Mouse (Mus musculus) heart, embryonic 15.5 days (tissue): ENCODE measurements around the gene Gm17581. TPM values are rescaled to one million over a fixed set of nuclear protein-coding genes. Genes with fewer than 3 reads are reported as not detected.
"Not testable (repeated sequence)": the region's sequence is repeated elsewhere in the genome, so short reads cannot be mapped to it uniquely, and the experiment has no call there.

Experiments
- ATAC-seq: fragments of 200-750 bp; cut with Nextera tagmentation; replicated peaks from 2 replicates; pipeline ENCODE4 v1.8.0; 2017; ENCODE audit warnings: low read depth, moderate TSS enrichment; ENCODE audit not compliant: insufficient number of reproducible peaks, insufficient read depth, low FRiP score
- H3K27ac ChIP-seq: fragments of 300-500 bp; sonication (generic); 2 replicates; pipeline ENCODE4 v1.5.1; 2015; ENCODE audit warnings: mild to moderate bottlenecking, inconsistent platforms
- H3K27me3 ChIP-seq: fragments of 300-500 bp; sonication (generic); 2 replicates; pipeline ENCODE4 v1.6.1; 2015; ENCODE audit warnings: inconsistent platforms
- H3K36me3 ChIP-seq: fragments of 300-500 bp; sonication (generic); 2 replicates; pipeline ENCODE4 v1.6.1; 2015; ENCODE audit warnings: mild to moderate bottlenecking, inconsistent platforms
- H3K4me1 ChIP-seq: fragments of 300-500 bp; sonication (generic); replicated peaks from 2 replicates; pipeline ENCODE4 v1.6.1; 2015; ENCODE audit warnings: inconsistent platforms
- H3K4me2 ChIP-seq: fragments of 300-500 bp; sonication (generic); 2 replicates; pipeline ENCODE4 v1.6.1; 2015; ENCODE audit warnings: inconsistent platforms, mild to moderate bottlenecking, moderate library complexity
- H3K4me3 ChIP-seq: fragments of 300-500 bp; sonication (generic); 2 replicates; pipeline ENCODE4 v1.5.1; 2015; ENCODE audit warnings: mild to moderate bottlenecking, inconsistent platforms
- H3K9ac ChIP-seq: fragments of 300-500 bp; sonication (generic); 2 replicates; pipeline ENCODE4 v1.6.1; 2015; ENCODE audit warnings: mild to moderate bottlenecking, inconsistent platforms
- H3K9me3 ChIP-seq: fragments of 300-500 bp; sonication (generic); replicated peaks from 2 replicates; pipeline ENCODE4 v1.6.1; 2016; ENCODE audit warnings: inconsistent platforms
- WGBS: fragments of 180-500 bp; shearing (Covaris S2); methylation state at CpG from one replicate; pipeline ENCODE4 v1.1.7; 2015; ENCODE audit warnings: mixed read lengths; 5-methylcytosine and 5-hydroxymethylcytosine counted together
- polyA plus RNA-seq: library from polyadenylated mRNA; unstranded; fragments of >200 nt; fragmentation: Nextera tagmentation; extraction: Ambion mirVana; gene quantifications from 2 replicates; pipeline ENCODE4 v1.2.1, GENCODE M21; 2015

Gm17581 gene
- polyA plus RNA-seq, 1 experiment from 2014 or later = not detected

DNA sequence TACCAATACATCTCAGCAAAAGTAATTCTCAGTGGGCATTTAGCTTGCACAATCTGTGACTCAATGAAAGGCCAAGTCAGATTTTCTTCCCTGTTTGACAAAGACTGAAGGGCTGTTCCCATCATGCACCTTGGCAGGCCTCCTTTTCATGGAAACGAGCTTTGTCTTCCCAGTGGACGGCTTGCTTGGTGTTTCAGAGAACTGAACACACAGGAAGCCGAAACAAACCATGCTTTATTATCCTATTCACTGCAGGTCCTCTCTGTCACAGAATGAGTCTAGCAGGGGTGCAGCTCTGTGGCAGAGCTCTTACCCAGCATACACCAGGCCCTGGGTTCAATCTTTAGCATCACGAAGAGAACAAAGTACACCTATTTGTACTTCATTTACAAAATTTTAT is 32.0 kb downstream of the Gm17581 start:
- no peak overlapping the region for H3K4me2 ChIP-seq
- H3K4me3 ChIP-seq = no peak overlapping the region
- no peaks in the 10 kb centered on the region for H3K27me3 ChIP-seq
- no peak overlapping the region for H3K9ac ChIP-seq
- H3K9me3 ChIP-seq = no peaks in the 10 kb centered on the region
- H3K36me3 ChIP-seq = peaks cover 5% of the 10 kb centered on the region; the same call in 1 of the 2 replicates
- H3K4me1 ChIP-seq = peaks cover 6% of the 10 kb centered on the region; the same call in 1 of the 2 replicates
- no peak for ATAC-seq
- WGBS = 70% methylated on average over 4 of the region's 4 CpGs
- no peak overlapping the region for H3K27ac ChIP-seq

DNA sequence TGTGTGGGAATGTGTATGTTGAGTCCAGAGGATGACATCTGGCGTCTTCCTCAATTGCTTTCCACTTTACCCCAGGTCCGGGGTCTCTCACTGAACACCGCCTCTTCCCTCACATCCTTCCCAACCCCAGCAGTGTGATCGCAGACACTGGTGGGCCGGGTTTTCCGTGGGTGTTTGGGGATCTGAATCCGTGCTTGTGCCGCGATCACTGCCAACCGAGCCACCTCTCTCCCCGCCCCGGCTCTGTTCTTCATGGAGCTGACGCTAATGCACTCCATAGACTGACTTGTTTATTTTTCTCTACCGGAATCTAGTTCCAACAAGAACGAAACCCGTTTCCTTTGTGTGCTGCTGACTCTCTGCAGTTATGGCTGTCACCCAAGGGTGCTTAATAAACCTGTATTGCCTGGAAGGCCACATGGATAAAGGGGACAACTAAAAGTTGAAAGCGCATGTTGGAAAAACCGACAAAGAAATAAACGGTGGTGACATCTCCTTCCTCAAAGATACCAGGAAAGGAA is 34.2 kb downstream of the Gm17581 start:
- H3K36me3 ChIP-seq = peaks cover 5% of the 10 kb centered on the region; the same call in 1 of the 2 replicates
- no peak for ATAC-seq
- no peak overlapping the region for H3K4me3 ChIP-seq
- no peaks in the 10 kb centered on the region for H3K9me3 ChIP-seq
- no peaks in the 10 kb centered on the region for H3K4me1 ChIP-seq
- H3K27ac ChIP-seq = no peak overlapping the region
- WGBS = 78% methylated on average over 19 of the region's 19 CpGs
- no peak overlapping the region for H3K4me2 ChIP-seq
- no peak overlapping the region for H3K9ac ChIP-seq
- no peaks in the 10 kb centered on the region for H3K27me3 ChIP-seq

DNA sequence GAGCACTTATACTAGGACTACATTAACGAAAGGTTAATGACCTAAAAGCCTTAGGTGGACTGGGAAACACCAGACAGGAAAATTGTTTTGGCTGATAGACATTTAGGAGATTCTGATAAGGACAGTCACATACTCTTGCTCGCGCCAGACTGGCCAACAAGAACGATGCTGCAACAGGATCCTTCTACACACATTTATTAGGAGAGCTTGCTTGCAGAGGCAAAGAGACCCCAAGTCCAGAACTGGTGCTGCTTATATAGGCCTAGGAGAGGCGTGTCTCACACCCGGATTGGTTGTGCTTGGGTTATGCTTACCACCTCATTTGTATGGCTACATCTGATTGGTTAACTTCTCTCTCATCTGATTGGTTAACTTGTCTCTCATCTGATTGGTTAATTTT is 37.2 kb downstream of the Gm17581 start:
- H3K4me2 ChIP-seq, H3K27ac ChIP-seq, ATAC-seq, H3K27me3 ChIP-seq, H3K9me3 ChIP-seq, H3K4me1 ChIP-seq, H3K9ac ChIP-seq, H3K4me3 ChIP-seq, H3K36me3 ChIP-seq: not testable (repeated sequence)
- 86% methylated on average over 6 of the region's 6 CpGs for WGBS

DNA sequence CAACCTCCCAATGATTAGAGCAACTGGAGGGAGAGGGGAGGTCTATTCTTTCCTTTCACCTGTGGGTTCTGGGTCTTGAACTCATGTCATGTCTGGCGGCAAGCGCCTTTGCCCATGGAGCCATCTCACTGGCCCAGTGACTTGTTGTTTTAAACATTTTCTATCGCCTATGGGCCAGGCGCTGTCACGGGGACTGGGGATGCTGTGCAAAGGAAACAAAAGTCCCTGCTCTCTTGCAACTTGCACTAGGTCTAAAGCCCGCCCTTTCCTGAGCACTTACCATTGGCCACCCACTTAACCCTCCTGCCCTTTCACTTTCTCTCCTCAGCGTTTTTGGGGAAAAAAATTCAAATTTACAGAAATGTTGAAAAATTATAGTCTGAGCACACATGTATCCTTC is 38.8 kb downstream of the Gm17581 start:
- H3K27me3 ChIP-seq = no peaks in the 10 kb centered on the region
- no peaks in the 10 kb centered on the region for H3K4me1 ChIP-seq
- H3K9ac ChIP-seq = no peak overlapping the region
- WGBS = 65% methylated on average over 7 of the region's 7 CpGs
- no peak for ATAC-seq
- no peaks in the 10 kb centered on the region for H3K36me3 ChIP-seq
- H3K9me3 ChIP-seq = no peaks in the 10 kb centered on the region
- H3K27ac ChIP-seq = no peak overlapping the region
- no peak overlapping the region for H3K4me3 ChIP-seq
- no peak overlapping the region for H3K4me2 ChIP-seq

DNA sequence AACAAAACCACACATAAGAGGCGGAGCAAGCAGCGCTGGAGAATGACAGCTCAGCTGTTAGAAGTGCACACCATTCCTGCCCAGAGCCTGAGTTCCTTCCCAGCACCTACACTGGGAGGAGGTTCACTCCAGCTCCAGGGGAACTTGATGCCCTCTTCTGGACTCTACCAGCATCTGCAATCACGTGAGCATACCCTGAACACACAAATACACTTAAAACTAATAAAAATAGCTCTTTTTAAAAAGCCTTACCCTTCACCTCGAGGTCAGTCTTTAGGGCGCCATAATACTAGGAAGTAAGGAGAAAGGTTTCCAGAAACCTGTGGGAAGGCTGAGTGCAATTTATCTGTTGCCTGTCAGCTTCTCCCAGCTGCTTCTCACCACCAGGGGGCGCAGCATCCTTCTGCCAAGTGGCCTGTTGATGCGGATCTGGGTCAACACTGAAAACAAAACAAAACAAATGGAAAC is 39.5 kb downstream of the Gm17581 start:
- Histone ChIP-seq H3K4me2 (no peak overlapping the region), H3K9ac (no peak overlapping the region), H3K4me1 (peaks cover 3% of the 10 kb centered on the region), H3K27ac (no peak overlapping the region), H3K36me3 (no peaks in the 10 kb centered on the region), H3K27me3 (no peaks in the 10 kb centered on the region), H3K4me3 (no peak overlapping the region), H3K9me3 (no peaks in the 10 kb centered on the region)
- no peak for ATAC-seq
- 17% methylated on average over 7 of the region's 7 CpGs for WGBS

DNA sequence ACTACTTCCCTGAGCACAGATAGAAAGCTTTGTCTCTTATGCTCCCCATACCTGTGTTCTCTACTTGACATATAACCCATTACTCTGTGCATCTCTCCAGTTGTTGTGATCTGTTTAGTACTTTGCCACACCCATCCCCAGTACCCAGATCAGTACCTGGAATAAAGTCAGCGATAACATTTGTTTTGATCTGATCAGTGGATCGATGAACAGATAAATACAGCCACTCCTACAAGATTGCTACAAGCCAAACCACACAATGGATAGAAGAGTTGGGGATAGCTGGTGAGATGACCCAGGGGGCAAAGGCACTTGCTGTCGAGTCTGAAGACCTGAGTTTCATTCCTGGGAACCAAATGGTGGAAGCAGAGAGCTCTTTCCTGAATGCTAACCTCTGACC is 40.4 kb downstream of the Gm17581 start:
- Histone ChIP-seq H3K27ac (no peak overlapping the region), H3K4me1 (peaks cover 11% of the 10 kb centered on the region), H3K4me3 (no peak overlapping the region), H3K9me3 (no peaks in the 10 kb centered on the region), H3K9ac (no peak overlapping the region), H3K27me3 (no peaks in the 10 kb centered on the region), H3K4me2 (no peak overlapping the region), H3K36me3 (no peaks in the 10 kb centered on the region)
- ATAC-seq = no peak
- 64% methylated on average over 3 of the region's 3 CpGs for WGBS

DNA sequence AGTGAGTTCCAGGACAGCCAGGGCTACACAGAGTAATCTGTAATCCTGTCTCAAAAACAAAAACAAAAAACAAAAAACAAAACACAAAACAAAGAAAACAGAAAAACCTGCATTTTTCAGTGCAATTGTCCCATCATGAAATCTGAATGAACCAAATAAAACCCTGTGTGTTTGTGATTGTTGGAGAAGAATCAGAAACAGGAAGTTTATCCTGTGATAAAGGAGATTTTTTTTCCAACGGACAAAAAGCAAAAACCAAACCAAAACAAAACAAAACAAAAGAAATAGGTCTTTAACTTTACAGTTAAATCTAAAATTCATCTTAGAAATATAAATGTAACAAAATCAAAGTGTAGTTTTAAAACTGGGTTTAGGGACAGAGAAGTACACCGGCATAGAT is 41.1 kb downstream of the Gm17581 start:
- Histone ChIP-seq H3K27ac (no peak overlapping the region), H3K9me3 (no peaks in the 10 kb centered on the region)

DNA sequence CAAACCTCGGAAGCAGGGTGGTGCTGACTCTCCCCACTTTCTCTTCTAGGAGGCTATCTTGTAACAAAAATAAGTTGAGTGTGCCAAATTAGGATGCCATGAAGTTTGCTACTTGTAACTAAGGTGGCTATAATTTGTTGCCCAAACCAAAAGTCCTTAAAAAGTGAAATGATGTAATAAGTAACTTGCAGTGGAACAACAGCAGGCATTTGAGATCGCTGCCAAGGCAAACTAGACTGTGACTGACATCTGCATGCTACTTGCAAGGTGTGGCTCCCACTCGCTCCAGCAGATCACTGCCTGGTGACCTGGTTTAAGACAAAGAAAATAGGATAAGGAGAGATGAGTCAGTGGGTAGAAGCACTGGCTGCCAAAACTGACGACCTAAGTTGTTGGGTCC is 42.5 kb downstream of the Gm17581 start:
- no peaks in the 10 kb centered on the region for H3K27me3 ChIP-seq

More for the DNA sequence above, 41.1 kb downstream of the Gm17581 start:
- Histone ChIP-seq H3K27me3 (no peaks in the 10 kb centered on the region), H3K36me3 (no peaks in the 10 kb centered on the region), H3K4me2 (no peak overlapping the region), H3K4me1 (peaks cover 16% of the 10 kb centered on the region), H3K9ac (no peak overlapping the region), H3K4me3 (no peak overlapping the region)
- ATAC-seq = no peak
- 57% methylated on average over 2 of the region's 2 CpGs for WGBS

DNA sequence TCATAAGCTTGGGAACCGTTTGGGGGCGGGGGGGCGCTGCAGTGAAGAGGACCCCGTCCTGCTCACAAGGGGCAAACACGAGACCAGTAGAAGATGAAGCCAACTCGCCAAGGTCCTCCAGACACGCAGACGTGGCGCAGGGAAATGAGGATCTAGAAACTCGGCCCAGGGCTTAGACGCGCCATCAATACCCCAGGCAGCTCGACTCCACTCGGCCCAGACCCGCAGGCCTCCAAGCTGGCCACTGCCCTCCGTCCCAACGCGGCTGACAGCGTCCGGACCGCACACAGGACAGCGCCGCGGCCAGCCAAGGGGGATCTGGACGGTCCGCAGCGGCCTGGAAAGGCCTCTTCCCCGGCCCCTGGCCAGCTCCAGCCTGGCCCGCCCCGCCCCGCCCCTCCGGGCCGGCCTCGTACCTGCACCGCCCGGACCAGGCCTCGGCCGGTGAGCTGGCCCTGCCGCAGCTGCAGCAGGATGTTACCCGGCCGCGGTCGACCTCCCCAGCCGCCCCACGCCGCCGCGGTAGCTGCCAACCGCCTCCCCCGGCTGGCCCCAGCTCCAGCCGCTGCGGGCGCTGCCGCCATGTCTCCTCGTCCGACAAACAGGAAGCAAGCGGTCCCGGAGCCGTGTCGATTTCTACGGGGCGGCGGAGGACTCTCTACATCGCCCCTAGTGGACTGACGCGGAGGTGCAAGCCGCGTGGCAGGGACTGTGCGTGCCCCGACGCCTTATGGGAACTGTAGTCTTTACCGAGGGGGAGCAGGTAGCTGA is 43.8 kb downstream of the Gm17581 start, which contains the start of gene Trpc4ap:
Trpc4ap (minus strand) TSS at position 662 of the 771 bp plus-strand sequence.
- under 1% methylated on average over 65 of the region's 72 CpGs for WGBS
- Histone ChIP-seq H3K9me3 (no peaks in the 10 kb centered on the region), H3K36me3 (no peaks in the 10 kb centered on the region), H3K4me3 (peak within 1 kb of the TSS; percentile 89), H3K9ac (peak within 1 kb of the TSS; percentile 98), H3K4me2 (peak within 1 kb of the TSS; percentile 70), H3K4me1 (peaks cover 20% of the 10 kb centered on the region), H3K27me3 (no peaks in the 10 kb centered on the region), H3K27ac (peak within 1 kb of the TSS; percentile 89)
- ATAC-seq = peak; percentile 95

More for the DNA sequence above, 42.5 kb downstream of the Gm17581 start:
- H3K9me3 ChIP-seq = no peaks in the 10 kb centered on the region
- H3K9ac ChIP-seq = no peak overlapping the region
- WGBS = 80% methylated on average over 4 of the region's 4 CpGs
- no peak overlapping the region for H3K27ac ChIP-seq
- no peak for ATAC-seq
- H3K36me3 ChIP-seq = no peaks in the 10 kb centered on the region
- H3K4me3 ChIP-seq = no peak overlapping the region
- no peak overlapping the region for H3K4me2 ChIP-seq
- H3K4me1 ChIP-seq = peaks cover 20% of the 10 kb centered on the region

DNA sequence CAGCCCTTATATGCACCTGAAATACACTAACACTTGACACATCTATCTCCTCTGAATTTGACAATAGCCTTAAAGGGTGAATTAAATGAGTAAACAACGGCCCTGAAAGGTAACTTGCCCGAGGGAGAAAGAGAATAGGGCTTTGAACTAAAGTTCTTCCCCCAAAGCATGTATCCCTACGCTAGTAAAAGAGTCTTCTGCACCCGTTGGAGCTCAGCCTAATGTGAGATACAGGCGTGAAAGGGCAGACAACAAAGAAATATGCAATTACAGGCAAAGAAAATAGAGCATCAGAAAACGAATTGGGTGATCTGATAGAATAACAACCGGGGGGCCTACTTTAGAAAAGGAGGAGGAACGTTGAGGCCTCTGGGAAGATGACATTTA is 44.3 kb downstream of the Gm17581 start:
- Histone ChIP-seq H3K9ac (peak overlapping the region; percentile 98), H3K4me2 (peak overlapping the region; percentile 70), H3K4me3 (peak overlapping the region; percentile 89), H3K9me3 (no peaks in the 10 kb centered on the region), H3K27me3 (no peaks in the 10 kb centered on the region), H3K4me1 (peaks cover 23% of the 10 kb centered on the region), H3K36me3 (no peaks in the 10 kb centered on the region), H3K27ac (peak overlapping the region; percentile 89)
- no peak for ATAC-seq
- 3% methylated on average over 8 of the region's 8 CpGs for WGBS

DNA sequence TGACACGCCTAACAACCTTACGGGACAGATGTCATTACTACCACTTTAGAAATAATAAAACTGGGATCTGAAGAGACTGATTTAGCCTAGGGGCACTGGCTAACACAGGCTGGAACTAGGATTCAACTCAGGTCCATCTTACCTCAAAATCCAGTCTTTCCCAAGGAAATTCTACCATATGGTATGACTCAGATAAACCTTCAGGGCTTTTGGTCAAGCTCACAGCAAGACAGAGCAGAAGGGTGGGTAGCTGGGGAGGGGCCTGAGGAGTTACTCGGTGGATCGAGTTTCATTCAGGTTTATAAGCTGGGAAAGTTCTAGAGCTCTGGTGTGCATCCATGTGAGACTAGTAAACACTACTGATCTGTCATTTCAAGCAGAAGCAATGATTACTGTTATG is 46.5 kb downstream of the Gm17581 start:
- peaks cover 23% of the 10 kb centered on the region for H3K4me1 ChIP-seq
- no peaks in the 10 kb centered on the region for H3K9me3 ChIP-seq
- H3K4me2 ChIP-seq = no peak overlapping the region
- 84% methylated on average over 4 of the region's 4 CpGs for WGBS
- H3K9ac ChIP-seq = no peak overlapping the region
- ATAC-seq = no peak
- no peaks in the 10 kb centered on the region for H3K36me3 ChIP-seq
- H3K4me3 ChIP-seq = no peak overlapping the region
- H3K27me3 ChIP-seq = no peaks in the 10 kb centered on the region
- no peak overlapping the region for H3K27ac ChIP-seq

DNA sequence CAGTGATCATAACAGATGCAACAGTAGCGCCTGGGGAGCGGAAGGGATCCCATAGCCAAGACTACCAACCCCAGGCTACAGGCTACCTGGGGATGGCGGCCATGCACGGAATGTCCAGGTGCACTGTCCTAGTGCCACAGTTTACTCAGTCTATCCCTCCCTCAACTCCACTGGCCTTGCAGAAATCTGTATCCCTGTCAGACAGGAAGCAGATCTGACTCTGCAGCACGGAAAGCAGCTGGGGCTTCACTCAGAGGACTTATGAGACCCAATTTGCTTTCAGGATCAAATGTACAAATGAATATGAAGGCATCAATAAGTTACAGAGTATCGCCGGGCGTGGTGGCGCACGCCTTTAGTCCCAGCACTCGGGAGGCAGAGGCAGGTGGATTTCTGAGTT is 47.9 kb downstream of the Gm17581 start:
- Histone ChIP-seq H3K9me3 (no peaks in the 10 kb centered on the region), H3K4me3 (no peak overlapping the region), H3K27ac (no peak overlapping the region), H3K4me1 (peaks cover 23% of the 10 kb centered on the region), H3K36me3 (no peaks in the 10 kb centered on the region), H3K27me3 (no peaks in the 10 kb centered on the region), H3K9ac (no peak overlapping the region), H3K4me2 (no peak overlapping the region)
- WGBS = 94% methylated on average over 11 of the region's 11 CpGs
- no peak for ATAC-seq
